Mouse (Mus musculus): ENCODE measurements around the gene Grip2. TPM values are rescaled to one million over a fixed set of nuclear protein-coding genes. Genes with fewer than 3 reads are reported as not detected.
A peak's percentile ranks its signal among the peaks of the same experiment; 100 is the strongest.

Grip2 gene
- total and polyA plus RNA-seq, 3 experiments: 0.05 TPM; not detected in 2

DNA sequence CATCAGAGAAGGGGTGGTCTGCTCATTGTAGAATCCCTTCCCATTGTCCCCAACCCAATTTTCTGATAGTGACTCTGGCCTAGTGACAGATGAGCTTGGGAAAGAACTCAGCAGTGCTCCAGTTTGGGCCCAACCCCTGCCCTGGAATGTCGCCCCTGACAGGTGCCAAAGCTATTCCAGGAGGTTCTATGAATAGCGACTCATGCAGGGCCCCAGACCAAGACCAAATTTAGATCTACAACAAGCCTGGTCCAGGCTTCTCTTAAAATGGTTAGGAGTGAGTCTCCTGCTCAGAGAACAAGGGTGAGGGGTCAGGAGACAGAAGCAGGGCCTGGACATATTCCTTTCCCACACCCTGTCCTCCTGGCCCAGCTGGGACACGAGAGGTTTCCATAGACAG, 42.0 kb downstream of the Grip2 start:
- no peaks in the 10 kb centered on the region for H3K9me3 ChIP-seq (replicated peaks)
- H3K27me3 ChIP-seq (ENCODE audit: insufficient read depth, low read length): peaks cover 6% of the 10 kb centered on the region; the same call in 1 of the 2 replicates
- no peak for DNase-seq (ENCODE audit: low spot score)
- TF ChIP-seq POLR2AphosphoS5 (IDR thresholded peaks at IDR 0.05; ENCODE audit: insufficient replicate concordance, low read depth, low read length) (no peak), GATA1 (IDR thresholded peaks at IDR 0.05; ENCODE audit: borderline replicate concordance, low read length) (no peak), TAL1 (conservative IDR thresholded peaks at IDR 0.05; ENCODE audit: low read depth, low read length) (no peak)
- no peak for ATAC-seq (ENCODE audit: extremely low read depth, insufficient number of reproducible peaks, low FRiP score, poor library complexity, severe bottlenecking)
- no peaks in the 10 kb centered on the region for H3K36me3 ChIP-seq (replicated peaks)
- H3K4me1 ChIP-seq (ENCODE audit: insufficient read depth, low read depth, low read length): no peaks in the 10 kb centered on the region
- no peak overlapping the region for H3K4me3 ChIP-seq (ENCODE audit: low read depth, low read length)

DNA sequence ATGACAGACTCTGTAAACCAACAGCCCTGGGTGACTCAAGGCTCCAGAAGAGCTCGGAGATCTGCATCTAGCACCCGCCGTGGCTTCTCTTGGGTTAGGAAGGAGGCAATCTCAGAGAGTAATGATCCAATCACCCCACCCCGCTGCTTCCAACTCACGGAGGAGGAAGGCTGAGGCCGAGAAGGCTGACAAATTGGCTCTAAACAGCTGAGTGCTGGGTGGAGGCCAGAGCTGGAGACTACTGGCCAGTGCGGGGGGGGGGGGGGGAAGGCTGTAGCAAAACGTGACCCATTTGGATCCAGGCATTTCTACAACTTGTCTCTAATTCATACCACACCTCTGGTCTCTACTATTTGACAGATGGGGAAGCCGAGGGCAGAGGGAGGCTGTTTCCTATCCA, 47.8 kb downstream of the Grip2 start:
- TF ChIP-seq CTCF (IDR thresholded peaks at IDR 0.05; ENCODE audit: low read depth, low read length): no peak
- TF ChIP-seq TAL1 (conservative IDR thresholded peaks at IDR 0.05; ENCODE audit: low read depth, low read length): no peak
- no peak for TF ChIP-seq GATA1 (IDR thresholded peaks at IDR 0.05; ENCODE audit: borderline replicate concordance, low read length)
- no peak for TF ChIP-seq GATA2 (IDR thresholded peaks at IDR 0.05; ENCODE audit: borderline replicate concordance, low read depth, low read length)
- TF ChIP-seq POLR2AphosphoS5 (IDR thresholded peaks at IDR 0.05; ENCODE audit: insufficient replicate concordance, low read depth, low read length): no peak
- Histone ChIP-seq H3K27me3 (ENCODE audit: insufficient read depth, low read length) (peaks cover 14% of the 10 kb centered on the region; the same call in 1 of the 2 replicates), H3K9me3 (replicated peaks) (no peaks in the 10 kb centered on the region), H3K36me3 (replicated peaks) (no peaks in the 10 kb centered on the region), H3K4me3 (ENCODE audit: low read depth, low read length) (no peak overlapping the region), H3K4me1 (ENCODE audit: insufficient read depth, low read depth, low read length) (no peaks in the 10 kb centered on the region)
- ATAC-seq (ENCODE audit: extremely low read depth, insufficient number of reproducible peaks, low FRiP score, poor library complexity, severe bottlenecking) (no peak), DNase-seq (ENCODE audit: low spot score) (no peak)

DNA sequence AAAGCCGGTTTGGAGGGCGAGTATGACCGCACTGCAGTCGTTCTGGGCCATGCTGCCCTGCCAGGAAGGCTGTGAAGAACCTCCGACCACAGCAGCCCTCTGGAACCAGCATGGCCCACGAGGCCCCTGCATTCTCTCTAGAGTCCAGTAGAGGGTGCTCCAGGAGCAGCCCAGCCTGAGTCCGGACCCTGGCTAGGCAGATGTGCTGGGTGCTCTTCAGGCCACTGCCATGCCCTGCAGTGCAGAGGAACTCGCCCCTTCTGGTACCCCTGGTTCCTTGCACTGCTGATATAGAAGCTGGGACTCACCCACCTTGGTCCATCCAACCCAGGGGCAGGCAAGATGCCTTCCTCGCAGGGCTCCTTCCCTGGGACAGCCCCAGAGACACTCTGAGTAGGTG, 50.5 kb downstream of the Grip2 start:
- ATAC-seq (ENCODE audit: extremely low read depth, insufficient number of reproducible peaks, low FRiP score, poor library complexity, severe bottlenecking) (peak; percentile 34; the same call in 1 of the 2 replicates), DNase-seq (ENCODE audit: low spot score) (peak; percentile 37)
- H3K9me3 ChIP-seq (replicated peaks): no peaks in the 10 kb centered on the region
- no peaks in the 10 kb centered on the region for H3K36me3 ChIP-seq (replicated peaks)
- H3K27me3 ChIP-seq (ENCODE audit: insufficient read depth, low read length): peaks cover 14% of the 10 kb centered on the region; the same call in 1 of the 2 replicates
- TF ChIP-seq CTCF (IDR thresholded peaks at IDR 0.05; ENCODE audit: low read depth, low read length): peak; percentile 72
- TF ChIP-seq GATA1 (IDR thresholded peaks at IDR 0.05; ENCODE audit: borderline replicate concordance, low read length): no peak
- H3K4me1 ChIP-seq (ENCODE audit: insufficient read depth, low read depth, low read length): no peaks in the 10 kb centered on the region
- no peak overlapping the region for H3K4me3 ChIP-seq (ENCODE audit: low read depth, low read length)

DNA sequence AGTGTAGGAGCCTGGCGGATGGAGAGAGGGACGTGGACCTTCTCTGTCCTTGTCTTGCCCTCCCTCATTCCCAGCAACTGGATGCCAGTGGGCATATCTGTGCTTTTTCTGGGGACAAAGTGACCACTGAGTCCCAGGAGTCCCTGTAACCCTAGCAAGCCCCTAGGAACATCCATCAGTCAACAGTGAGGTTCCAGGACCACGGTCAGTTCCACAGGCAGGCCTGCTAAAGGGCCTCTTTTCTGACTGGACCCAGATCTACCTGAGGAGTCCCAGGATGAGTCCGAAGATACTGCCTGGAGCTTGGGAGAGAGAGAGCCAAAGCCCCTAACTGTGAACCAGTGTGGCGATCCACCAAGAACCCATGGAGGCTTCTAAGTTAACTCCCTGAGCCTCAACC, 53.1 kb downstream of the Grip2 start:
- DNase-seq (ENCODE audit: low spot score): no peak
- H3K36me3 ChIP-seq (replicated peaks): no peaks in the 10 kb centered on the region
- TF ChIP-seq GATA2 (IDR thresholded peaks at IDR 0.05; ENCODE audit: borderline replicate concordance, low read depth, low read length) (no peak), TAL1 (conservative IDR thresholded peaks at IDR 0.05; ENCODE audit: low read depth, low read length) (no peak)
- ATAC-seq (ENCODE audit: extremely low read depth, insufficient number of reproducible peaks, low FRiP score, poor library complexity, severe bottlenecking): no peak
- no peaks in the 10 kb centered on the region for H3K9me3 ChIP-seq (replicated peaks)
- peaks cover 10% of the 10 kb centered on the region; the same call in 1 of the 2 replicates for H3K27me3 ChIP-seq (ENCODE audit: insufficient read depth, low read length)
- no peak overlapping the region for H3K4me3 ChIP-seq (ENCODE audit: low read depth, low read length)
- no peaks in the 10 kb centered on the region for H3K4me1 ChIP-seq (ENCODE audit: insufficient read depth, low read depth, low read length)

DNA sequence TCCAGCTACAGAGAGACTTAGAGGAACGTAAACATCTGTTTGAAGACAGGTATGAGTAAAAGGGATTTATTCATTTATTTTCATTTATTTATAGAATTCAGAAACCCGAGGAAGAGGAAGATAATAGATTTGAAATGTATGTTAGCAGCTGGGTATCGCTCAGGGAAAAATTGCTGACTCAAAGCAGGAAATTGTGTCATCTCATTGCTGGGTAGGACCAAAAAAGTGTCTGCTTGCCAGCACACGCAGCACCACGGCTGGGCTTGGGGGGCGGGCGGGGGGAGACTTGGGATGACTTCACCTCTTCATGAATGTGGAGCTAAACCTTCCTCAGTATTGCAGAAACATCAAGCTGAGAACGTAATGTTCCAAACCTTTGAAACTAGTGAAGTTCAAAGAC, 59.5 kb downstream of the Grip2 start:
- no peaks in the 10 kb centered on the region for H3K36me3 ChIP-seq (replicated peaks)
- TF ChIP-seq CTCF (IDR thresholded peaks at IDR 0.05; ENCODE audit: low read depth, low read length): no peak
- no peak for TF ChIP-seq TAL1 (conservative IDR thresholded peaks at IDR 0.05; ENCODE audit: low read depth, low read length)
- no peak for TF ChIP-seq GATA2 (IDR thresholded peaks at IDR 0.05; ENCODE audit: borderline replicate concordance, low read depth, low read length)
- no peak for TF ChIP-seq GATA1 (IDR thresholded peaks at IDR 0.05; ENCODE audit: borderline replicate concordance, low read length)
- TF ChIP-seq POLR2AphosphoS5 (IDR thresholded peaks at IDR 0.05; ENCODE audit: insufficient replicate concordance, low read depth, low read length): no peak
- H3K9me3 ChIP-seq (replicated peaks): no peaks in the 10 kb centered on the region
- peaks cover 5% of the 10 kb centered on the region; the same call in 1 of the 2 replicates for H3K27me3 ChIP-seq (ENCODE audit: insufficient read depth, low read length)
- H3K4me1 ChIP-seq (ENCODE audit: insufficient read depth, low read depth, low read length): no peaks in the 10 kb centered on the region
- no peak overlapping the region for H3K4me3 ChIP-seq (ENCODE audit: low read depth, low read length)
- no peak for ATAC-seq (ENCODE audit: extremely low read depth, insufficient number of reproducible peaks, low FRiP score, poor library complexity, severe bottlenecking)
- no peak for DNase-seq (ENCODE audit: low spot score)

DNA sequence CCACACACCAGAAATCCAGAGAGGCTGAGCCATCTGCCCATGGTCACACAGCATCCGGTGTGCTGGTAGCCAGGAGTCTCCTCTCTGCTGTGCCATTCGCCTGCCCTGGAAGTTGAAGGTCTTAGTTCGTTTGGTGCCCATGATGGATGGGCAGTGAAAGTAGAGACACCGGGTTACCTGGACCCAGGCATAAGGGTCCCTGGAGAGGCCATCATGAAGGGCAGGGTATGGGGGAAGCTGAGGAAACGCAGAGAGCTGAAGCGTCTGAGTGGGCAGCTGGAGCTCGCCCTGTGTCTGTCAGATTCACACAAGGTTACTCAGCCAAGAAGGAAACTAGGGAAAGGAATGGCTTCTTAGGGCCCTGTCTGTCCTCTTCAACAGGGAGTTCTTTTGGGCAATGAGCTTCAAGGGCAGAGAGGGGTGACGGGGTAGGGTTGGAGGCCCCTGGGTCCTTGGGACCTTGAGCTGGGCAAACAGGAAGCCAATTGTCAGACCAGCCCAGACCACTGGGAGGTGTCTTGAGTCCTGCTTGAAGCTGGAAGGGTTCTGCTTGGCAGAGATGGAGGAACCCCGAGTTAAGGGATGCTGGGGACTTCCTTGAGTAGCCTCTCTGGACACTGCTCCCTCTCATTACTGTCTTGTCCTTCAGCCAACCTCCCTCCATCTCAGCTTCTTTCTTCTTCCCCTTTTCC, 64.9 kb downstream of the Grip2 start:
- ATAC-seq (ENCODE audit: extremely low read depth, insufficient number of reproducible peaks, low FRiP score, poor library complexity, severe bottlenecking) (no peak), DNase-seq (ENCODE audit: low spot score) (no peak)
- TF ChIP-seq TAL1 (conservative IDR thresholded peaks at IDR 0.05; ENCODE audit: low read depth, low read length) (no peak), CTCF (IDR thresholded peaks at IDR 0.05; ENCODE audit: low read depth, low read length) (no peak), GATA1 (IDR thresholded peaks at IDR 0.05; ENCODE audit: borderline replicate concordance, low read length) (no peak), GATA2 (IDR thresholded peaks at IDR 0.05; ENCODE audit: borderline replicate concordance, low read depth, low read length) (no peak), POLR2AphosphoS5 (IDR thresholded peaks at IDR 0.05; ENCODE audit: insufficient replicate concordance, low read depth, low read length) (no peak)
- Histone ChIP-seq H3K4me1 (ENCODE audit: insufficient read depth, low read depth, low read length) (no peaks in the 10 kb centered on the region), H3K4me3 (ENCODE audit: low read depth, low read length) (no peak overlapping the region), H3K27me3 (ENCODE audit: insufficient read depth, low read length) (peaks cover 10% of the 10 kb centered on the region; the same call in 1 of the 2 replicates), H3K36me3 (replicated peaks) (no peaks in the 10 kb centered on the region), H3K9me3 (replicated peaks) (no peaks in the 10 kb centered on the region)
